Mouse (Mus musculus) ovary, postnatal 14 days (tissue): ENCODE results near the gene Gm29797.

Experiments used
- DNase-seq: peaks from one replicate; pipeline ENCODE4 v3.0.0; 2022; ENCODE audit warnings: low spot score

Gene Gm29797

GRCm38 (mm10) chr2:181698241-181698640, 41.4 kb downstream of the Gm29797 start, which contains the start of gene Lkaaear1:
Gene Lkaaear1, minus strand, starts transcription at chr2:181698442.
- DNase-seq = no peak

GRCm38 (mm10) chr2:181706668-181707067, 49.8 kb downstream of the Gm29797 start:
- DNase-seq = no peak
